Mouse (Mus musculus): ENCODE measurements around the gene Tpm4. TPM values are rescaled to one million over a fixed set of nuclear protein-coding genes. Genes with fewer than 3 reads are reported as not detected.
A peak's percentile ranks its signal among the peaks of the same experiment; 100 is the strongest.
"Not testable (repeated sequence)": the region's sequence is repeated elsewhere in the genome, so short reads cannot be mapped to it uniquely, and the experiment has no call there.

Gene Tpm4
- 415 and 450 TPM in 2 replicates for polyA plus RNA-seq (2016; fragmentation: Nextera tagmentation; extraction: Ambion mirVana)

GRCm38 (mm10) chr8:72134756-72135445 is at the start of gene Tpm4:
TSS of gene Tpm4 (plus strand) at chr8:72134975.
- H3K4me2 ChIP-seq (replicated peaks): peak within 1 kb of the TSS; percentile 84
- H3K36me3 ChIP-seq: peaks cover 20% of the 10 kb centered on the region
- H3K27me3 ChIP-seq: no peaks in the 10 kb centered on the region
- H3K4me3 ChIP-seq: peak within 1 kb of the TSS; percentile 78
- H3K4me1 ChIP-seq: peaks cover 18% of the 10 kb centered on the region
- ATAC-seq (ENCODE audit: low FRiP score, low read depth): peak; percentile 86
- H3K9me3 ChIP-seq: no peaks in the 10 kb centered on the region
- 1% methylated on average over 38 of the region's 49 CpGs for WGBS
- peak within 1 kb of the TSS; percentile 92 for H3K27ac ChIP-seq (replicated peaks)
- peak within 1 kb of the TSS; percentile 89 for H3K9ac ChIP-seq (replicated peaks)

DNA sequence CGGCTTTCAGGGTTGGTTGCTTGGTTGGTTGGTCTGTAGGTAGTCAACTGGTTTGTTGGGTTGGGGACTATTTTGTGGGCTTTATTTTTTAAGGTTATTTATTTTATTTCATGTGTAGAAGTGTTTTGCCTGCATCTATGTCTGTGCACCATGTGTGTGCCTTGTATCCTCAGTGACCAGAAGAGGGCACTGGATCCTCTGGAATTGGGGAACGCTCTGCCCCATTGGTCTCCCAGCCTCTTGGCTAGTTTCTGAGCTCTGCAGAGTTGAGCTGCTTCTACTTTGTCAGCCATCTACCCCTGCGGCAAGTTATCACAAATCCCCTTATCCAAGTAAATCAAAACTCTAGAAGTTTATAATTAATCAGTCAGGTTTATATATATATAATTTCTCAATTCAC is 47.2 kb upstream of the Tpm4 start:
- H3K36me3 ChIP-seq; H3K4me3 ChIP-seq; H3K9me3 ChIP-seq; H3K4me1 ChIP-seq; H3K27ac ChIP-seq (replicated peaks); ATAC-seq (ENCODE audit: low FRiP score, low read depth); H3K27me3 ChIP-seq; H3K4me2 ChIP-seq (replicated peaks); H3K9ac ChIP-seq (replicated peaks): not testable (repeated sequence)
- 92% methylated on average over 3 of the region's 3 CpGs for WGBS

GRCm38 (mm10) chr8:72096721-72097120 is 38.1 kb upstream of the Tpm4 start:
- not testable (repeated sequence) for H3K9ac ChIP-seq (replicated peaks); H3K9me3 ChIP-seq; H3K27me3 ChIP-seq; H3K4me1 ChIP-seq; H3K36me3 ChIP-seq; H3K4me3 ChIP-seq; ATAC-seq (ENCODE audit: low FRiP score, low read depth); H3K4me2 ChIP-seq (replicated peaks); H3K27ac ChIP-seq (replicated peaks)

GRCm38 (mm10) chr8:72099377-72100103 is 35.2 kb upstream of the Tpm4 start:
- H3K4me3 ChIP-seq; H3K4me2 ChIP-seq (replicated peaks); H3K27me3 ChIP-seq; H3K9ac ChIP-seq (replicated peaks); H3K4me1 ChIP-seq; ATAC-seq (ENCODE audit: low FRiP score, low read depth); H3K9me3 ChIP-seq; H3K36me3 ChIP-seq; H3K27ac ChIP-seq (replicated peaks): not testable (repeated sequence)
- WGBS: 55% methylated on average over 6 of the region's 7 CpGs

DNA sequence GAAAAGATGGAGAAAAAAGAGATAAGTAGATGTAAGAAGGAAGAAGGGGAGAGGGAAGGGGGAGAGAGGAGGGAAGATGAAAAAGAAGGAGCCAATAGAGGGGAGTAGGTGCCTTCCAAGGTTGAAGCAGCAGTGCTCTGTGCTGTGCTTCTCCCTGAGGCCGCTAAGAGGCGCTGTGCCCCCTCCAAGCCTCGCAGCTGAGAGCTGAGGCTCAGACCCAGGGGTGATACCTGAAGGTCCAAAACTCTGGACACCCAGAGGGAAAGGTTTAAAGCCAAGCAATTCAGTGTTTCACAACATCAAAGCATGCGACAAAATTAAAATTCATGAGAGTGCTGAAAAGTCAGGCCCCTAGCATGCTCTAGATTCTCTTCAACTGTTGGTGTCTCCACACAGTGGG is 29.6 kb upstream of the Tpm4 start:
- no peak for ATAC-seq (ENCODE audit: low FRiP score, low read depth)
- no peak overlapping the region for H3K27ac ChIP-seq (replicated peaks)
- H3K9me3 ChIP-seq: 0 out of 2 replicates have a peak, but pooled peaks cover 2% of the 10 kb centered on the region
- no peaks in the 10 kb centered on the region for H3K27me3 ChIP-seq
- no peaks in the 10 kb centered on the region for H3K4me1 ChIP-seq
- H3K36me3 ChIP-seq: no peaks in the 10 kb centered on the region
- H3K9ac ChIP-seq (replicated peaks): no peak overlapping the region
- 29% methylated on average over 4 of the region's 4 CpGs for WGBS
- H3K4me3 ChIP-seq: no peak overlapping the region
- no peak overlapping the region for H3K4me2 ChIP-seq (replicated peaks)

GRCm38 (mm10) chr8:72106740-72107139 is 28.0 kb upstream of the Tpm4 start, which contains the start of gene Olfr374:
TSS of gene Olfr374 (plus strand) at chr8:72107040.
- Histone ChIP-seq H3K4me2 (replicated peaks) (no peak within 1 kb of the TSS), H3K27me3 (no peaks in the 10 kb centered on the region), H3K4me1 (no peaks in the 10 kb centered on the region), H3K36me3 (no peaks in the 10 kb centered on the region), H3K9me3 (0 out of 2 replicates have a peak, but pooled peaks cover 2% of the 10 kb centered on the region), H3K4me3 (no peak within 1 kb of the TSS), H3K27ac (replicated peaks) (no peak within 1 kb of the TSS), H3K9ac (replicated peaks) (no peak within 1 kb of the TSS)
- 92% methylated on average over 3 of the region's 3 CpGs for WGBS
- ATAC-seq (ENCODE audit: low FRiP score, low read depth): no peak

DNA sequence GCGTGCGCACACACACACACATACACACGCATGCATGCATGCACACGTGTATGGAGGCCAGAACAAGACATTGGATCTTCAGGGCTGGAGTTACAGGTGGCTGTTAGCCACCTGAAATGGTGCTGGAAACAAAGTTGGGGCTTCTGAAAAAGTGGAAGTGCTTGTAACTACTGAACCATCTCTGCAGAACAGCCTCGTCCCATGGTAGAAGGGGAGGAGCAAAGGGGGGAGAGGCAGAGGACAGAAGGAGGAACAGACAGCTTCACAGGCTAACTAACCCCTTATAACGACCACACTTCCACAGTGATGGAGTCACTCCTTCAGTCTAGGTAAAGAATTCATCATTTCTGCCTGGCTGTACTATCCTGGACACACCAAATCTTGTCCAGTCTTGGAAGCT is 23.9 kb upstream of the Tpm4 start:
- Histone ChIP-seq H3K36me3 (no peaks in the 10 kb centered on the region), H3K27ac (replicated peaks) (no peak overlapping the region), H3K27me3 (no peaks in the 10 kb centered on the region), H3K4me3 (no peak overlapping the region), H3K4me1 (no peaks in the 10 kb centered on the region), H3K9ac (replicated peaks) (no peak overlapping the region), H3K4me2 (replicated peaks) (no peak overlapping the region), H3K9me3 (no peaks in the 10 kb centered on the region)
- no peak for ATAC-seq (ENCODE audit: low FRiP score, low read depth)
- WGBS: 81% methylated on average over 6 of the region's 6 CpGs

DNA sequence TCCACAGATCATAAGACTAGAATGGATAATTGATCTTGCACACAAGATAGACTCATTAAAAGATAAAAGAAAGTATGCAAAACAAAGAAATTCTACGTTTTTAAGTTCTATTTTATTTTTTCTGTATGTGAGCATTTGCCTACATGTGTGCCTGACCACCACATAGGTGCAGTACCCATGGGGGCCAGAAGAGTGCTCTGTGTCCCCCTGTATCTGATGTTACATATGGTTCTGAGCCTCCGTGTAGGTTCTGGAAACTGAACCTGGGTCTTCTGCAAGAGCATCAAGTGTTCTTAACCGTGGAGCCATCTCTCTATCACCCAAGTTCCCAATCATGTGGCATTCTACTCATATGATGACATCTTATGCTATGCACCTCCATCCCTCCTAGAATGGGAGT is 22.3 kb upstream of the Tpm4 start:
- H3K9ac ChIP-seq (replicated peaks): no peak overlapping the region
- H3K4me3 ChIP-seq: no peak overlapping the region
- no peaks in the 10 kb centered on the region for H3K27me3 ChIP-seq
- 68% methylated on average over 3 of the region's 3 CpGs for WGBS
- no peaks in the 10 kb centered on the region for H3K36me3 ChIP-seq
- no peaks in the 10 kb centered on the region for H3K9me3 ChIP-seq
- H3K4me1 ChIP-seq: no peaks in the 10 kb centered on the region
- ATAC-seq (ENCODE audit: low FRiP score, low read depth): no peak
- no peak overlapping the region for H3K27ac ChIP-seq (replicated peaks)
- no peak overlapping the region for H3K4me2 ChIP-seq (replicated peaks)

- H3K4me1 ChIP-seq: no peaks in the 10 kb centered on the region
- H3K9ac ChIP-seq (replicated peaks): no peak overlapping the region
- H3K36me3 ChIP-seq: no peaks in the 10 kb centered on the region
- 83% methylated on average over 2 of the region's 2 CpGs for WGBS
- H3K27ac ChIP-seq (replicated peaks): no peak overlapping the region
- no peaks in the 10 kb centered on the region for H3K9me3 ChIP-seq
- ATAC-seq (ENCODE audit: low FRiP score, low read depth): no peak
- no peaks in the 10 kb centered on the region for H3K27me3 ChIP-seq
- no peak overlapping the region for H3K4me2 ChIP-seq (replicated peaks)
- H3K4me3 ChIP-seq: no peak overlapping the region
Measured at GRCm38 (mm10) chr8:72115202-72115601, 19.6 kb upstream of the Tpm4 start.

DNA sequence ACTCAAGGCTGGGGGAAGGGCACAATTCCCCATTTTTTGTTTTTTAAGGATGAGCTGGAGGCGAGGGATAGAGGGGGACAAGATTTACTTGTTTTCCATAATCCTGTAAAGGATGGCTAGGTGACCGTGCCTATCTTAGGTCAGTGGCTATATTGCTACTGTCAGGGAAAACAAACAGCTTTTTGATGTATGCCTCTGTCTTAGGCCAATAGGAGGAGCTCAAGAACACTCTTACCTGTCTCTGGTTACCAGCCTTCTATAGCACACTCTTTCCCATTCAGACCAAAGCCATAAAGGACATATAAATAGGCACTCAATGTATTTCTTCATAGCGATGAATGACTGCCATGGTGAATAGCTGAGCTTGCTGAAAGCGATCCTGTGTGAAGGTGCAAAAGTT is 16.2 kb upstream of the Tpm4 start:
- Histone ChIP-seq H3K9me3 (no peaks in the 10 kb centered on the region), H3K4me3 (no peak overlapping the region), H3K4me1 (peaks cover 3% of the 10 kb centered on the region; the same call in 1 of the 2 replicates), H3K4me2 (replicated peaks) (no peak overlapping the region), H3K9ac (replicated peaks) (no peak overlapping the region), H3K36me3 (no peaks in the 10 kb centered on the region), H3K27me3 (no peaks in the 10 kb centered on the region), H3K27ac (replicated peaks) (no peak overlapping the region)
- ATAC-seq (ENCODE audit: low FRiP score, low read depth): no peak
- 54% methylated on average over 4 of the region's 4 CpGs for WGBS

DNA sequence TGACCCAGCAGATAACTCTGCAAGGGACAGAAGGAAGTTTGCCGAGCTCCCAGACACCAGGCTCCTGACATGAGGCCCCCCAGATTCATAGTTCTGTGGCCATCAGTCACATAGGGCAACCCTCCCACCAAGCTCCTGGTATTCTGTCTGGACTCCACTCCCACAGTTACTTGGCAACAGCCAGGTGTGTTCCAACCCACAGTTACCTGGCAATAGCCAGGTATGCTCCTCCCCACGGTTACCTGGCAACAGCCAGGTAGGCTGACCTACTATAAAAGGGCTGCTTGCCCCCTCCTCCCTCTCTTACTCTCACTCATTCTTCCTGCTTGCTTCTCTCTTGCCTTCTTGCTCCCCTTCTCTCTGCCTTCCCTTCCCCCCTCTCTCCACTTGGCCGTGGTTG is 13.3 kb upstream of the Tpm4 start:
- not testable (repeated sequence) for H3K4me2 ChIP-seq (replicated peaks); H3K27ac ChIP-seq (replicated peaks); ATAC-seq (ENCODE audit: low FRiP score, low read depth); H3K4me3 ChIP-seq; H3K27me3 ChIP-seq; H3K9me3 ChIP-seq; H3K4me1 ChIP-seq; H3K9ac ChIP-seq (replicated peaks); H3K36me3 ChIP-seq
- WGBS: 50% methylated on average over 3 of the region's 3 CpGs

DNA sequence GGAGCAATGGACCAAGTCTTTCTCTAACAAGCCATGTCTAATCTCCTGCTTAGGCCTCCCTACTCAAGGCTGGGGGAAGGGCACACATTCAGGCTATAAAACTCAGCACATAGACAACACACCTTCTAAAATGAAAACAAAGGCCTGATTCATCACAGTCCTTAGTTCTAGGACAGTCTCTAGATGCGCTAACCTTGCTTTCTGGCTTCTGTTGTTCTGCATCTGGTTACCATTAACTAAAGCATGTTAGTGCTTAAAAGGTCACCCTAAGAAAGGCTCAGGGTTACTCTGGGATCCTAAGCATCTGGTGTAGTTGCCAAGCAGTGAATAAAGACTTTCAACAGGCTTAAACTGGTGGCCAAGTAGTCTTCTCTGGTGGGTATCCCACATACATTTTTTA is 12.8 kb upstream of the Tpm4 start:
- WGBS: 9% methylated on average over 1 of the region's 1 CpGs
- Histone ChIP-seq H3K9ac (replicated peaks) (no peak overlapping the region), H3K9me3 (no peaks in the 10 kb centered on the region)

More for the DNA sequence above, 12.8 kb upstream of the Tpm4 start:
- Histone ChIP-seq H3K27me3 (no peaks in the 10 kb centered on the region), H3K27ac (replicated peaks) (no peak overlapping the region), H3K4me2 (replicated peaks) (no peak overlapping the region), H3K4me3 (no peak overlapping the region), H3K4me1 (peaks cover 3% of the 10 kb centered on the region; the same call in 1 of the 2 replicates), H3K36me3 (no peaks in the 10 kb centered on the region)
- no peak for ATAC-seq (ENCODE audit: low FRiP score, low read depth)

Measured in midbrain, embryonic 12.5 days (tissue).